25 mouse cellular contexts compared by ENCODE assay signal in genomic region chr13:55476256-55476655, GRCm38 (mm10). TPM values are rescaled to one million over a fixed set of nuclear protein-coding genes. Genes with fewer than 3 reads are reported as not detected.
DNase-seq lines count a peak whose midpoint lies in the region; ATAC-seq lines count a peak whose summit lies in the region.
"Had no signal": no experiment of that assay in that cellular context is flagged by ENCODE, and none has a peak within 500 bp of the region (broad histone marks: within the 10 kb centered on the region; RNA-seq: fewer than 3 reads in every experiment).

No protein-coding gene starts in this region.

- 91% methylated on average over 8 of the region's 8 CpGs for WGBS in forebrain, embryonic 12.5 days
- 96% methylated on average over 8 of the region's 8 CpGs for WGBS in forebrain, embryonic 16.5 days
- 94% methylated on average over 8 of the region's 8 CpGs for WGBS in kidney, embryonic 14.5 days
- 96% methylated on average over 8 of the region's 8 CpGs for WGBS in embryonic facial prominence, embryonic 10.5 days
- 93% methylated on average over 8 of the region's 8 CpGs for WGBS in midbrain, embryonic 14.5 days

- intact Hi-C loops in gastrocnemius, postnatal 36 days (cut with DNase I) = no loop called here

- H3K4me1 ChIP-seq in forebrain, embryonic 12.5 days = peaks cover 50% of the 10 kb centered on the region
- H3K4me1 ChIP-seq in forebrain, embryonic 16.5 days (replicated peaks; ENCODE audit: control insufficient read depth, insufficient read depth, low read length) = peaks cover 35% of the 10 kb centered on the region
- peaks cover under 1% of the 10 kb centered on the region; the same call in 1 of the 2 replicates for H3K4me1 ChIP-seq in kidney, embryonic 14.5 days (ENCODE audit: control insufficient read depth, insufficient read depth, low read length)
- H3K4me1 ChIP-seq in embryonic facial prominence, embryonic 10.5 days = peaks cover 53% of the 10 kb centered on the region
- H3K4me1 ChIP-seq in midbrain, embryonic 14.5 days (ENCODE audit: control insufficient read depth, insufficient read depth, low read length) = peaks cover 43% of the 10 kb centered on the region

- peak; percentile 9 for DNase-seq in kidney, postnatal 10 days
- DNase-seq in embryonic facial prominence, embryonic 10.5 days (ENCODE audit: low spot score) = no peak
- no peak for DNase-seq in midbrain, embryonic 14.5 days
- DNase-seq in embryo, embryonic 10.5 days (ENCODE audit: low spot score) = no peak
- DNase-seq in gastrocnemius, postnatal 36 days = no peak
- DNase-seq: adrenal gland, postnatal 14 days; cerebellum, adult 9-11 months; heart, postnatal 10 days; kidney, adult 9 months; kidney, postnatal 4 days; liver, embryonic 13.5 days; lung, postnatal 4 days; thymus, postnatal 4 days had no signal

- H3K9me3 ChIP-seq in forebrain, embryonic 12.5 days = no peaks in the 10 kb centered on the region
- H3K9me3 ChIP-seq in forebrain, embryonic 16.5 days (ENCODE audit: control insufficient read depth, low read length) = no peaks in the 10 kb centered on the region
- no peaks in the 10 kb centered on the region for H3K9me3 ChIP-seq in kidney, embryonic 14.5 days (ENCODE audit: control insufficient read depth, low read length)
- H3K9me3 ChIP-seq in embryonic facial prominence, embryonic 10.5 days = no peaks in the 10 kb centered on the region
- no peaks in the 10 kb centered on the region for H3K9me3 ChIP-seq in midbrain, embryonic 14.5 days (ENCODE audit: control insufficient read depth, low read length)
- H3K9me3 ChIP-seq: limb, embryonic 13.5 days; liver, embryonic 13.5 days; lung, embryonic 15.5 days had no signal

- no peak overlapping the region for H3K4me2 ChIP-seq in forebrain, embryonic 12.5 days
- no peak overlapping the region for H3K4me2 ChIP-seq in forebrain, embryonic 16.5 days (ENCODE audit: low read length)
- no peak overlapping the region for H3K4me2 ChIP-seq in kidney, embryonic 14.5 days (replicated peaks; ENCODE audit: low read depth, low read length)
- no peak overlapping the region for H3K4me2 ChIP-seq in midbrain, embryonic 14.5 days (ENCODE audit: low read length)
- H3K4me2 ChIP-seq: heart, embryonic 11.5 days; limb, embryonic 13.5 days; liver, embryonic 13.5 days; lung, embryonic 15.5 days had no signal

- H3K27ac ChIP-seq in forebrain, embryonic 12.5 days = peak overlapping the region; percentile 57
- H3K27ac ChIP-seq in forebrain, embryonic 16.5 days (ENCODE audit: low read length) = no peak overlapping the region
- no peak overlapping the region for H3K27ac ChIP-seq in kidney, embryonic 14.5 days (ENCODE audit: low read depth, low read length)
- 0 out of 2 replicates have a peak overlapping the region, but pooled peaks have one; percentile 10 for H3K27ac ChIP-seq in embryonic facial prominence, embryonic 10.5 days (replicated peaks)
- H3K27ac ChIP-seq in midbrain, embryonic 14.5 days (replicated peaks; ENCODE audit: low read depth, low read length) = 0 out of 2 replicates have a peak overlapping the region, but pooled peaks have one; percentile 13
- H3K27ac ChIP-seq: limb, embryonic 13.5 days; liver, embryonic 13.5 days; lung, embryonic 15.5 days had no signal

- H3K27me3 ChIP-seq in forebrain, embryonic 12.5 days = no peaks in the 10 kb centered on the region
- no peaks in the 10 kb centered on the region for H3K27me3 ChIP-seq in forebrain, embryonic 16.5 days (replicated peaks; ENCODE audit: control insufficient read depth, insufficient read depth, low read length)
- no peaks in the 10 kb centered on the region for H3K27me3 ChIP-seq in kidney, embryonic 14.5 days (ENCODE audit: control insufficient read depth, insufficient read depth, low read length)
- no peaks in the 10 kb centered on the region for H3K27me3 ChIP-seq in embryonic facial prominence, embryonic 10.5 days (replicated peaks; ENCODE audit: low read depth, poor library complexity, severe bottlenecking)
- H3K27me3 ChIP-seq in midbrain, embryonic 14.5 days (ENCODE audit: control insufficient read depth, insufficient read depth, low read length) = no peaks in the 10 kb centered on the region
- H3K27me3 ChIP-seq: limb, embryonic 13.5 days; lung, embryonic 15.5 days; Patski had no signal

- H3K9ac ChIP-seq in forebrain, embryonic 12.5 days = no peak overlapping the region
- no peak overlapping the region for H3K9ac ChIP-seq in forebrain, embryonic 16.5 days (replicated peaks; ENCODE audit: low read depth, low read length)
- H3K9ac ChIP-seq in kidney, embryonic 14.5 days (ENCODE audit: low read depth, low read length) = no peak overlapping the region
- H3K9ac ChIP-seq in midbrain, embryonic 14.5 days (replicated peaks; ENCODE audit: low read length) = no peak overlapping the region
- H3K9ac ChIP-seq: limb, embryonic 13.5 days; liver, embryonic 13.5 days; lung, embryonic 15.5 days had no signal

- H3K4me3 ChIP-seq in forebrain, embryonic 12.5 days (replicated peaks) = no peak overlapping the region
- H3K4me3 ChIP-seq in forebrain, embryonic 16.5 days (replicated peaks; ENCODE audit: low read length) = no peak overlapping the region
- no peak overlapping the region for H3K4me3 ChIP-seq in kidney, embryonic 14.5 days (ENCODE audit: low read length)
- H3K4me3 ChIP-seq in embryonic facial prominence, embryonic 10.5 days = peak overlapping the region; percentile 11; the same call in 1 of the 2 replicates
- no peak overlapping the region for H3K4me3 ChIP-seq in midbrain, embryonic 14.5 days (replicated peaks; ENCODE audit: low read depth, low read length)
- H3K4me3 ChIP-seq: limb, embryonic 13.5 days; liver, embryonic 13.5 days; lung, embryonic 15.5 days had no signal

- peaks cover 79% of the 10 kb centered on the region for H3K36me3 ChIP-seq in forebrain, embryonic 12.5 days (replicated peaks)
- H3K36me3 ChIP-seq in forebrain, embryonic 16.5 days (ENCODE audit: control insufficient read depth, insufficient read depth) = peaks cover 56% of the 10 kb centered on the region
- H3K36me3 ChIP-seq in kidney, embryonic 14.5 days (ENCODE audit: control insufficient read depth, insufficient read depth, low read length) = peaks cover 65% of the 10 kb centered on the region
- H3K36me3 ChIP-seq in embryonic facial prominence, embryonic 10.5 days (replicated peaks) = peaks cover 79% of the 10 kb centered on the region
- peaks cover 86% of the 10 kb centered on the region for H3K36me3 ChIP-seq in midbrain, embryonic 14.5 days (ENCODE audit: control insufficient read depth, insufficient read depth, low read length)

- ATAC-seq in forebrain, embryonic 12.5 days (ENCODE audit: low FRiP score) = no peak
- no peak for ATAC-seq in forebrain, embryonic 16.5 days
- no peak for ATAC-seq in kidney, embryonic 14.5 days (ENCODE audit: low FRiP score, low TSS enrichment)
- ATAC-seq in midbrain, embryonic 14.5 days (ENCODE audit: low FRiP score, low TSS enrichment) = no peak
- ATAC-seq: CD4-positive, CD25-positive, alpha-beta regulatory T cell, adult 4 months; inflammation-experienced regulatory T-cells, adult 6 months; Patski had no signal

RNA-seq across cellular contexts. Expression of gene Dbn1, which starts 11.7 kb away (rescaled TPM):
- polyA plus RNA-seq in forebrain, embryonic 12.5 days (2016; fragmentation: Nextera tagmentation; extraction: Ambion mirVana) = 591 and 654 TPM in 2 replicates
- 792 and 816 TPM in 2 replicates for polyA plus RNA-seq in forebrain, embryonic 16.5 days (2015; fragmentation: Nextera tagmentation; extraction: Ambion mirVana)
- 118 and 164 TPM in 2 replicates for polyA plus RNA-seq in kidney, embryonic 14.5 days (2014; fragmentation: Nextera tagmentation; extraction: Ambion mirVana)
- polyA plus RNA-seq in embryonic facial prominence, embryonic 10.5 days (2016; fragmentation: Nextera tagmentation; extraction: Ambion mirVana) = 412 and 419 TPM in 2 replicates
- 509 and 557 TPM in 2 replicates for polyA plus RNA-seq in midbrain, embryonic 14.5 days (2014; fragmentation: Nextera tagmentation; extraction: Ambion mirVana)
- total RNA-seq in gastrocnemius, postnatal 36 days (2021) = 1 to 10 TPM; 7.7 TPM
- polyA plus RNA-seq: CD4-positive, CD25-positive, alpha-beta regulatory T cell, adult 4 months had no signal

RNA-seq across cellular contexts. Expression of gene Prr7, which starts 12.2 kb away (rescaled TPM):
- polyA plus RNA-seq in forebrain, embryonic 12.5 days (2016; fragmentation: Nextera tagmentation; extraction: Ambion mirVana) = 1.7 and 2.7 TPM in 2 replicates
- 4.1 and 4.3 TPM in 2 replicates for polyA plus RNA-seq in forebrain, embryonic 16.5 days (2015; fragmentation: Nextera tagmentation; extraction: Ambion mirVana)
- 0.77 and 3.4 TPM in 2 replicates for polyA plus RNA-seq in kidney, embryonic 14.5 days (2014; fragmentation: Nextera tagmentation; extraction: Ambion mirVana)
- polyA plus RNA-seq in embryonic facial prominence, embryonic 10.5 days (2016; fragmentation: Nextera tagmentation; extraction: Ambion mirVana) = 0.54 TPM in 2 replicates
- 7.0 and 34.3 TPM in 2 replicates for polyA plus RNA-seq in midbrain, embryonic 14.5 days (2014; fragmentation: Nextera tagmentation; extraction: Ambion mirVana)
- under 1 TPM; 0.62 to 0.77 TPM for total RNA-seq in gastrocnemius, postnatal 36 days (2021)
- polyA plus RNA-seq: CD4-positive, CD25-positive, alpha-beta regulatory T cell, adult 4 months; liver, embryonic 13.5 days had no signal

RNA-seq across cellular contexts. Expression of gene Grk6, which starts 31.4 kb away (rescaled TPM):
- 54.2 and 58.1 TPM in 2 replicates for polyA plus RNA-seq in forebrain, embryonic 12.5 days (2016; fragmentation: Nextera tagmentation; extraction: Ambion mirVana)
- 39.4 and 40.1 TPM in 2 replicates for polyA plus RNA-seq in forebrain, embryonic 16.5 days (2015; fragmentation: Nextera tagmentation; extraction: Ambion mirVana)
- 38.9 and 59.3 TPM in 2 replicates for polyA plus RNA-seq in kidney, embryonic 14.5 days (2014; fragmentation: Nextera tagmentation; extraction: Ambion mirVana)
- 65.2 and 65.6 TPM in 2 replicates for polyA plus RNA-seq in embryonic facial prominence, embryonic 10.5 days (2016; fragmentation: Nextera tagmentation; extraction: Ambion mirVana)
- polyA plus RNA-seq in midbrain, embryonic 14.5 days (2014; fragmentation: Nextera tagmentation; extraction: Ambion mirVana) = 41.8 and 44.0 TPM in 2 replicates
- 10 to 100 TPM in 1 of 2 experiments, 1 to 10 TPM in 1; 9.1 to 10.8 TPM for total RNA-seq in gastrocnemius, postnatal 36 days (2021)

RNA-seq across cellular contexts. Expression of gene Pdlim7, which starts 37.2 kb away (rescaled TPM):
- 139 and 147 TPM in 2 replicates for polyA plus RNA-seq in forebrain, embryonic 12.5 days (2016; fragmentation: Nextera tagmentation; extraction: Ambion mirVana)
- polyA plus RNA-seq in forebrain, embryonic 16.5 days (2015; fragmentation: Nextera tagmentation; extraction: Ambion mirVana) = 132 and 147 TPM in 2 replicates
- 136 and 141 TPM in 2 replicates for polyA plus RNA-seq in kidney, embryonic 14.5 days (2014; fragmentation: Nextera tagmentation; extraction: Ambion mirVana)
- polyA plus RNA-seq in embryonic facial prominence, embryonic 10.5 days (2016; fragmentation: Nextera tagmentation; extraction: Ambion mirVana) = 209 and 215 TPM in 2 replicates
- 126 and 154 TPM in 2 replicates for polyA plus RNA-seq in midbrain, embryonic 14.5 days (2014; fragmentation: Nextera tagmentation; extraction: Ambion mirVana)
- total RNA-seq in gastrocnemius, postnatal 36 days (2021) = 100 to 1,000 TPM; 605 to 719 TPM

RNA-seq across cellular contexts. Expression of gene F12, which starts 49.7 kb away (rescaled TPM):
- not detected in 2 replicates for polyA plus RNA-seq in forebrain, embryonic 12.5 days (2016; fragmentation: Nextera tagmentation; extraction: Ambion mirVana)
- polyA plus RNA-seq in forebrain, embryonic 16.5 days (2015; fragmentation: Nextera tagmentation; extraction: Ambion mirVana) = not detected in 2 replicates
- polyA plus RNA-seq in kidney, embryonic 14.5 days (2014; fragmentation: Nextera tagmentation; extraction: Ambion mirVana) = not detected in 2 replicates
- polyA plus RNA-seq in embryonic facial prominence, embryonic 10.5 days (2016; fragmentation: Nextera tagmentation; extraction: Ambion mirVana) = 0.13 TPM in 1 of 2 replicates, not detected in the other
- not detected in 2 replicates for polyA plus RNA-seq in midbrain, embryonic 14.5 days (2014; fragmentation: Nextera tagmentation; extraction: Ambion mirVana)
- not detected for total RNA-seq in gastrocnemius, postnatal 36 days (2021)
- total RNA-seq: ES-E14; heart, postnatal 10 days had no signal
- polyA plus RNA-seq: CD4-positive, CD25-positive, alpha-beta regulatory T cell, adult 4 months; embryonic facial prominence, embryonic 14.5 days; neural tube, embryonic 11.5 days; Patski had no signal

Comparison
In these comparisons a context has a peak if more than half of its experiments do, and no peak if none do; other contexts are left out.
1. H3K27ac ChIP-seq: peak in forebrain, embryonic 12.5 days (single experiment), embryonic facial prominence, embryonic 10.5 days (single experiment) and midbrain, embryonic 14.5 days (single experiment); none in forebrain, embryonic 16.5 days (single experiment) and kidney, embryonic 14.5 days (single experiment).